Mouse (Mus musculus) midbrain, embryonic 14.5 days (tissue): ENCODE measurements at regions not wholly inside any gene's neighbourhood (a gene's known extent, or its start where the extent isn't known, plus 50 kb on each side); places are given as distances from the start of the nearest gene placed in this dataset.
"Not testable (repeated sequence)": the region's sequence is repeated elsewhere in the genome, so short reads cannot be mapped to it uniquely, and the experiment has no call there.

Source experiments
- ATAC-seq: fragments of 200-750 bp; cut with Nextera tagmentation; 2 replicates; pipeline ENCODE4 v1.8.0; 2017; ENCODE audit warnings: moderate number of reproducible peaks, moderate library complexity; ENCODE audit not compliant: low FRiP score, low TSS enrichment
- DNase-seq: peaks from one replicate; pipeline ENCODE4 v3.0.0-alpha.2; 2015
- H3K27ac ChIP-seq: fragments of 300-500 bp; sonication (generic); replicated peaks from 2 replicates; pipeline ENCODE4 v1.5.1; 2014; ENCODE audit warnings: mild to moderate bottlenecking, low read depth, low read length, moderate library complexity
- H3K27me3 ChIP-seq: fragments of 300-500 bp; sonication (generic); 2 replicates; pipeline ENCODE4 v1.6.1; 2014; ENCODE audit warnings: low read length, control low read depth, mixed read lengths; ENCODE audit not compliant: control insufficient read depth, insufficient read depth
- H3K36me3 ChIP-seq: fragments of 300-500 bp; sonication (generic); 2 replicates; pipeline ENCODE4 v1.6.1; 2014; ENCODE audit warnings: low read length, control low read depth; ENCODE audit not compliant: control insufficient read depth, insufficient read depth
- H3K4me1 ChIP-seq: fragments of 300-500 bp; sonication (generic); 2 replicates; pipeline ENCODE4 v1.6.1; 2014; ENCODE audit warnings: mild to moderate bottlenecking, antibody characterized with exemption, low read length, control low read depth; ENCODE audit not compliant: control insufficient read depth, insufficient read depth
- H3K4me2 ChIP-seq: fragments of 300-500 bp; sonication (generic); 2 replicates; pipeline ENCODE4 v1.6.1; 2014; ENCODE audit warnings: mild to moderate bottlenecking, low read length, moderate library complexity
- H3K4me3 ChIP-seq: fragments of 300-500 bp; sonication (generic); replicated peaks from 2 replicates; pipeline ENCODE4 v1.5.1; 2014; ENCODE audit warnings: low read depth, low read length
- H3K9ac ChIP-seq: fragments of 300-500 bp; sonication (generic); replicated peaks from 2 replicates; pipeline ENCODE4 v1.6.1; 2014; ENCODE audit warnings: mild to moderate bottlenecking, low read length, moderate library complexity
- H3K9me3 ChIP-seq: fragments of 300-500 bp; sonication (generic); 2 replicates; pipeline ENCODE4 v1.6.1; 2016; ENCODE audit warnings: low read length, control low read depth, mixed read lengths; ENCODE audit not compliant: control insufficient read depth
- WGBS: fragments of 180-500 bp; shearing (Covaris S2); extraction: QIAGEN DNeasy Blood & Tissue Kit; methylation state at CpG from one replicate; pipeline ENCODE4 v1.1.7; 2014; 5-methylcytosine and 5-hydroxymethylcytosine counted together

DNA sequence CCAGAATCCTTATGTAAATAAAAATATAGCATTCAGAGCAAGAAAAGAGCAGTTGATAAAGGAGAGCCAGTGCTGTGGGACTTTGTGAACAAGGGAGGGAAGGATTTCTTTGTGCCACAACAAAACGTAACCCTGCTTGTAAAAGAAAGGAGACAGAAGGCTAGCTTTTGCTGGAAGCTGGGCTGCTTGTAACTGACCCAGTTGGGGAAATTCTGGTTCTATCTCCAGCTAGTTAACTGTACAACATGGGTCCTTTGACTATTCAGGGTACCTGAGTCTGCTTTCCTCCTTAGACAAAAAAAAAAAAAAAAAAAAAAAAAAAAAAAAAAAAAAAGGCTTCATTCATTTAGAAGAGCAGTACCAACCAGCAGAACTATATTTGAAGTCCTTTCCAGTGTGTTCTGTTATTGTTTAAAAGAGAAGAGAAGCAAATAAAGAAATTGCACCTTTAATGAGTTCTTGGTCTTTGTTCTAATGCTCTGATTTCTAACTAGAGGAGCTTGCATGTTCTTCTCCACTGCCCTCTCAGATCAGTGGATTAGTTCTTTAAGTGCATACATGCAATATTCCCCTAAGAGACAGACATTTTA is 345.8 kb upstream of the Pou3f2 start:
- DNase-seq (peak; percentile 43), ATAC-seq (no peak)
- Histone ChIP-seq H3K4me1 (peaks cover 8% of the 10 kb centered on the region), H3K4me3 (no peak overlapping the region), H3K36me3 (no peaks in the 10 kb centered on the region), H3K9ac (peak overlapping the region; percentile 23; the same call in 1 of the 2 replicates), H3K27me3 (no peaks in the 10 kb centered on the region), H3K4me2 (peak overlapping the region; percentile 50), H3K27ac (peak overlapping the region; percentile 55), H3K9me3 (no peaks in the 10 kb centered on the region)
- 6% methylated on average over 1 of the region's 1 CpGs for WGBS

DNA sequence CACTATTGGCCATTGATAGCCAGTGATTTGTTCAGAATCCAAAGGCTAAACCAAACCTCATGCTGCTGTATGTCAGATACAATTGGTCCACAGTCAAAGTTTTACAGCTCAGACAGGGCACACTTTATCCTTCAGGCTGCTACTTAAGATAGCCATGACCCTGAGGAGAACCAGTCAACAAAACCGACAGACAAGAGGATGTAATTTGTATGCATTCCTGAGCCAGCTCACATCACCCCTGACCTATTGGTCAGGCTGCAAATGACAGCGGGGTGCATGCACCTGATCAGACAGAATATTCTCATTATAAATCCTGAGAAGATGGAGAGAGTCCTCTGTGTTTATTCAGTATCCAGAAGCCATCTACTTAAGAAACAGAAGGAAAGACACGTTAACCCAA is 315.5 kb upstream of the Pou3f2 start:
- H3K4me2 ChIP-seq: no peak overlapping the region
- no peak overlapping the region for H3K4me3 ChIP-seq
- ATAC-seq (no peak), DNase-seq (no peak)
- no peak overlapping the region for H3K9ac ChIP-seq
- H3K27ac ChIP-seq: no peak overlapping the region
- H3K36me3 ChIP-seq: no peaks in the 10 kb centered on the region
- no peaks in the 10 kb centered on the region for H3K9me3 ChIP-seq
- no peaks in the 10 kb centered on the region for H3K4me1 ChIP-seq
- WGBS: 13% methylated on average over 3 of the region's 3 CpGs
- H3K27me3 ChIP-seq: no peaks in the 10 kb centered on the region

DNA sequence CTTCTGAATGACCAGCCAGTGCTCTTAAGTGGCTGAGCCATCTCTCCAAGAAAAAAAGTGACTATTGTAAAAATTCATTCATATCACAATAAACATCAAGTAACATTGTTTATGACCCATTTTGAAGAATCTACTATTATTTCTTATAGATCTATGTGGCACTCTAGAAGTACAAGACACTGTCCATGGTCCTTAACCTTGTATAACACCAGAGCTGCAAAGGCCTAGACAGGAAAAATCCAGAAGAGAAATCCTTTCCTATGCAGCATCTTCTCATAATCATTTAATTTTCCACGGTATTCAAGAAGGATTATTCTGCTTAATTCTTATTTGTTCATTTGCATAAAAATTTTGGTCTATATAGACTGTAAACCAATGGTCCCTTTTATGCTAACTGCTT is 304.7 kb upstream of the Pou3f2 start:
- no peak overlapping the region for H3K9ac ChIP-seq
- no peaks in the 10 kb centered on the region for H3K36me3 ChIP-seq
- ATAC-seq (no peak), DNase-seq (peak; percentile 7)
- WGBS: 77% methylated on average over 1 of the region's 1 CpGs
- H3K4me1 ChIP-seq: no peaks in the 10 kb centered on the region
- H3K27ac ChIP-seq: no peak overlapping the region
- H3K9me3 ChIP-seq: no peaks in the 10 kb centered on the region
- no peaks in the 10 kb centered on the region for H3K27me3 ChIP-seq
- no peak overlapping the region for H3K4me2 ChIP-seq
- H3K4me3 ChIP-seq: no peak overlapping the region

DNA sequence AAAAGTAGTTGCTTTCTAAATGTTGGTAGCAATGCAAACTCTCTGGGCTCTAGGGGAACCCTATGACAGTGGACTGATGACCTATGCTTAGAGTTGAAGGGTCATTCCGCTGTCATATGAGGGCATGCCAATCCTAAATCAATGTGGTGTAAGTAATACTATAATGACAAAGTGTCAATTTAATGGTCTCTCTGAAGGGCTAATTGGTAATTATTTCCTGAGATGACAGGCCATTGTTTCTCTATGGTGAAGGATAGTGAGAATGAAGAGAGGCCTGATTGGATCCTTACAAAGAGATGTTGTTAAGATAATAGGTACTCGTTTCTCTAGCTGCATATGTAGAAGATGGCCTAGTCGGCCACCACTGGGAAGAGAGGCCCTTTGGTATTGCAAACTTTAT is 299.7 kb upstream of the Pou3f2 start:
- Histone ChIP-seq H3K4me2 (no peak overlapping the region), H3K36me3 (no peaks in the 10 kb centered on the region), H3K9ac (no peak overlapping the region), H3K9me3 (no peaks in the 10 kb centered on the region), H3K27ac (no peak overlapping the region), H3K4me3 (no peak overlapping the region), H3K27me3 (no peaks in the 10 kb centered on the region), H3K4me1 (no peaks in the 10 kb centered on the region)
- DNase-seq (no peak), ATAC-seq (no peak)
- 86% methylated on average over 3 of the region's 3 CpGs for WGBS

DNA sequence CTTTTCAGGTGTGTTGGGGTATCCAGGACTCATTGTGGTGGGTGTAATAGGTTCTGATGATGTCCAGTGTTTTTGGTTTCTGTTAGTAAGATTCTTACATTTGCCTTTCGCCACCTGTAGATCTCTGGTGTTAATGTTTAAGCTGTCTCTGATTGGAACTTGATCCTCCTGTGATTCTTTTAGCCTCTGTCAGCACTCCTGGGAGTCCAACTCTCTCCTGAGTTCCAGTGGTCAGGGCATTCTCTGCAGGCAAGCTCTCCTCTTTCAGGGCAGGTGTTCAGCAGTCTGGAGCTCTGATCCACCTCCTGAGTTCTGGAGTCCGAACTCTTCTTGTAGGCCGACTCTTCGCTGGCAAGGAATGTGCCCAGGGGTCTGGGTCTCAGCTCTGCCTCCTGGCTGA is 274.9 kb upstream of the Pou3f2 start:
- H3K9me3 ChIP-seq, H3K27ac ChIP-seq, H3K4me1 ChIP-seq, H3K4me3 ChIP-seq, H3K27me3 ChIP-seq, H3K4me2 ChIP-seq, ATAC-seq, H3K9ac ChIP-seq, H3K36me3 ChIP-seq, DNase-seq: not testable (repeated sequence)
- 96% methylated on average over 4 of the region's 4 CpGs for WGBS
